Mouse (Mus musculus) thymus, adult 2 months (tissue): ENCODE data around the gene Pkhd1.

Experiments used
- CTCF ChIP-seq: fragments of 200-500 bp; IDR thresholded peaks from 2 replicates; pipeline ENCODE4 v1.5.1; 2012; ENCODE audit warnings: mild to moderate bottlenecking, control low read depth, low read length, moderate library complexity, borderline replicate concordance; ENCODE audit not compliant: control insufficient read depth, poor library complexity, insufficient read depth; ENCODE audit errors: extremely low read depth
- POLR2A ChIP-seq: fragments of 200-500 bp; IDR thresholded peaks from 2 replicates; pipeline ENCODE4 v1.6.1; 2012; ENCODE audit warnings: mild to moderate bottlenecking, low read length, control low read depth, moderate library complexity; ENCODE audit not compliant: control insufficient read depth, poor library complexity, insufficient read depth; ENCODE audit errors: extremely low read depth

GRCm38 (mm10) chr1:20605489-20605888, 12.4 kb downstream of the Pkhd1 start:
- no peak for TF ChIP-seq CTCF
- no peak for TF ChIP-seq POLR2A
